Mouse (Mus musculus) gastrocnemius, adult 8-10 months (tissue): ENCODE measurements around the gene 2610008E11Rik. TPM values are rescaled to one million over a fixed set of nuclear protein-coding genes. Genes with fewer than 3 reads are reported as not detected.
"Not testable (repeated sequence)": the region's sequence is repeated elsewhere in the genome, so short reads cannot be mapped to it uniquely, and the experiment has no call there.

Source experiments
- DNase-seq, 2 experiments: peaks; one replicate each; pipeline ENCODE4 v3.0.0; 2022; ENCODE audit warnings: low spot score in 2 of 2
- total RNA-seq, 4 experiments: library from RNA; stranded (reverse); gene quantifications; 2 replicates each; pipeline ENCODE4 v1.2.4; 2022

2610008E11Rik gene
- 10 to 100 TPM in 3 of 4 experiments, 1 to 10 TPM in 1; 9.6 to 12.1 (median 10.8) TPM for total RNA-seq

DNA sequence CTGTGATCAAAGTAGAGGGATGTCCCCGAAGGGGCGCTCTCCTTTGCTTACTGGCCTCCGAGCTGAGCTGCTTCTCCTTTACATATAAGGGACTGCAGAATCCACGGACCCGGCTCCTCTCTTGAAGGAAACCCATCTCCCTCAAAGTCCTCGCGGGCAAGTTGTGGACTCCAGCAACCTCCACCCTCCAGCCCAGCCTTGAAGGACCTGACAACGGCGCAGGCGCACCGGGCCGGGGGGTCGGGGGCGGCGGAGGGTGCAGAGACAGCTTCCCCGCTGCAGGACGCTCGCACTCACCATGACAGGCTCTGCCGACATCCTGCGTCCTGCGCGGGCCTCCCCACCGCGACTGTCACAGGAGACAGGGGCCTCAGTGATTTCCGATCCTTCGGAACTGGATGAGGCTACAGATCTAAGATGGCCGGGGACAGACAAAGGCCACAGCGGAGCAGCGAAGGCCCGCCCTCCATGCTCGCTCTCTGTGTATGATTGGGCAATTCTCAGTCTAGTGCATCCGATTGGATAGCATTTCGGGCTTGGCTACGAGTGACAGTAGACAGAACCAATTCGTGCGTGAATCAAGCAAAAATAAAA is at the start of gene 2610008E11Rik:
Gene 2610008E11Rik (minus strand): TSS at position 440 of the 594 bp plus-strand sequence.
- DNase-seq: peak; percentile 91

DNA sequence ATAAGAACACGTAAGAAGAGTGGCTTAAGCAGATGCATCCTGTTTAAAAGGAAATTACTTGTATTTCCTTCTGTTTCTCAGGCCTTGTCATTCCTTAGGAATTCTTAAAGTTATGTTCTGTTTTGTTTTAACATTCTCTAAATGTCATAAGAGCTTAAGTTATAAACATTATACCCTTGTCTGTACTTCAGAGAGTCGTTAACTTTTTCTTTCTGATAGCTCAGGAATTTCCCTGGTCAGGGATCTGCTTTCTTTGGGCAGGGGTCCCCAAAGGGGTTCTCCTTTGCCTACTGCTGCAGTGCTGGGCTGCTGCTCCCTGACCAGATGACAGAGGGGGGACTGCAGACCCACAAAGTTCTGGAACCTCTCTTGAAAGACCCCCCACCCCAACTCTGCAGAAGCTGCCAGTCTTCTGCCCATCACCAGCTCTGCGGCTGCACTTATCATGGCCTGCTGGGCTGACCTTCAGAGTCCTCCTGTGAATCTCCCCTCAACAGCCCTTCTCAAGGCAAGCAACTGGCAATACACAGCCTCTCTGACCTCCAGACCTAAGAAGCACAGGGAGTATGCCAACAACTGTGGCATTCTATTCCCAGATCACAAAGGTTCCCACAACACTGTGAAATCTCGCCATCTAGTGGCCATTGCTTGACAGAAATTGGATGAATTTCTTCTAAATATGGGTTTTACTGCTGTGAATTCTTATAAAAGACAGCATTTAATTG is 18.9 kb upstream of the 2610008E11Rik start:
- DNase-seq: no peak

DNA sequence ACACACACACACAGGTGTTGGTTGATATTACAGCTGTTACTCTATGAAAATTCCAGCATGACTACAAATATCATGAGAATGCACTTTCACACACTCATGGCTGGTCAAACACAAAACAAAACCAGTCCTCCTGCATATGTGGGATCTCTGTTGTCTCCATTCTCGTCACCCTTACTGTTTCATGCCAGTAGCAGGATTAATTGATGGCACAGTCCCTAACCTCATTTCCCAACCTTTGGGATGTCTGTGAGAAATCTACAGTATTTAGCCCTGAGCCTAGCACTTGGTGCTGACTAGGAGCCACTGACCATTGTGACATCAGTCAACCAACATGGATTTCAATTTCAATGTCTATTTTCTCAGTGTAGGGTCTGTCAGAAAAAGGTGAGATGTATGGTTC is 17.7 kb upstream of the 2610008E11Rik start:
- DNase-seq: no peak

DNA sequence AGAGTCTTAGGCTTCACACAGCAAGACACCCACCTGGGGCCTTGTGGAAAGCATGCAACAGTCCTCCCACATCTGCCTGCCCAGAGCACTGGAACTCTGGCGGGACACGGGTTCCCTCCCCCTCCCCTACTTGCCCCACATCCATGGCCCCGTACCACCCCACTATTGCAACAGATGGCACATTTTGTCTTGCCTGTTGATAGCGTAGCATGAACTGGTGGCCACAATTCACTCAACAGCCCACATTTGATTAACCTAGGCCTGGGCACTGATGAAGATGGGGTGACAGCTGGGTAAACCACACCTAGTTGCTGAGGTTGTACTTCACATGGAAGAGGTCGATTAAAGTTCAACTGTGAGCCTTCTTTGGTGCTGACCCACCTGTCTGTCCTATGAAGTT is 13.1 kb upstream of the 2610008E11Rik start:
- no peak for DNase-seq

DNA sequence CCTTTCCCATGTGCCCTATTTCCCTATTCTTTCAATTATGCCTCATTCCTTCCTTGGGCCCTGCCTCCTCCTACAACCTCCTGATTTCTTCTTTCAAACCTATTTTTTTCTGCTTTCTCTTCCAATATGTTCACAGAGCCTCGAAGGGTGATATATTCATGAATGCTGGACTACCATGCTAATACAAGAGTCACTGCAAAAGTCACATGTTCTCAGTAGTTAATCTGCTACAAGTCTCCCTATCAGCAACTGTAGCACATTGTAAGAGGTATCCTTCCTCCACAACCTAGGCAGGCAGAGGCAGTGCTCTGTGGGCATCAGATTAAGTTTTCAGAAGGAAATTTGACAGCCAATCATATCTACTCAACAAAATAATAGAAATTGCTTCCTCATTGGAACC is 11.8 kb upstream of the 2610008E11Rik start:
- no peak for DNase-seq

GRCm38 (mm10) chr10:79107531-79107930 is 10.1 kb upstream of the 2610008E11Rik start:
- DNase-seq: no peak

DNA sequence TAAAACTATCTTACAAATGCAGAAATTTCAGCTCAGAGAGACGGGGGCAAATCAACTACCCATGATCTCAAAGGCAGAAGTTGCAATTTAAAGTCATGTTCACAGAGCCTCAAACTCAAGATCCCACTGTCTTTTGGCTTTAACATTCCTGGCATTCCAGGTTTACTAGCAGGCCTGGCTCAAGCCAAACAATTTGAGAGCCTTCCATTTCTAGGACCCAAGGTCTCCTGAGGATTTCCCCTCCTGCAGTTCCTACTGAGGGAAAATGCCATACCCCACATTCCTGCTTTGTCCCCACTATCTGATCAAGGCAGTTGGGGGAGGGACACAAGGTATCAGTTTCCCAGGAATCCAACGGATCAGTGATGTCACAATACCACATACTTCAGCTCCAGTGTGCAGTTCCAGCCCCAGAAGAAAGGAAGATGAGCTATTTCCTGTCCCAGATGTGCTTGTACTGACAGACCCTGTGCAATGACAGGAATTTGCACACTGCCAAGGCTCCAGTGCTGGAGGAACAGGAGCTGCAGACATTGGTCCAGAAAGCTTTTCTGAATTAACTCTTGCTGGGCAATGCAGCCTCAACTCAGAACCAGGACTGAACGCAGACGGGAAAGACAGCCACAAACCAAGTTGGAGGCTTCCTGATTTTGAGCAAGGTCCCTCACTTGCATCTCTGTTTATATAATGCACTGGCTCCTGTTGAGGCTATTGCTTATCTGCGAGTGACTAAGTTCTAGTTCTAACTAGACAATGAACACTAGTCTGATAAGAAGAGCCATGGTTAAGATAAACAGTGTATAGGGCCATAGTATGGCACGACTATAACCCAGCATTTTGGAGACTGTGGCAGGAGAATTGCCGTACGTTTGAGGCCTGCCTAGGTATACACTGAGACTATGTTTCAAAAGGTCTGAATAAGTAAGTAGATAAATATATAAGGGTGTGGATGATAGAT is 9.2 kb upstream of the 2610008E11Rik start:
- no peak for DNase-seq

DNA sequence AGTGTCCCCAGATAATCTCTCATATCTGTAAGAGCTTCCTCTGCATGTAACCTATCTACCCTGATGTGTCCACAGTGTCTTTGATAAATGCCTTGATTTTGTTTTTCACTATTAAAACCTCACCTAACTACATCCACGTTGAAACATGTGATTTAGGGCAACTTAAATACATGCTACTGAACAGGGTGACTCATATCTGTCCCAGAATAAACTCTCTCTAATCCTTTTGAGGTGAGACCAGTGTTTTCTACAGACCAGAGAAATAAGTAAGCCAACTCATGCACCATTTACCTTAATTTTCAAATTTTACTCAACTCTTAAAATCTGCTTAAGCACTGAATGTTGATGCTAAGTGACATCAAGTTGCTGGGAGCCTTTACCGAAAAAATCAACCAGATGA is 694 bp downstream of the 2610008E11Rik start:
- no peak for DNase-seq

GRCm38 (mm10) chr10:79091731-79092130 is 5.7 kb downstream of the 2610008E11Rik start:
- no peak for DNase-seq

DNA sequence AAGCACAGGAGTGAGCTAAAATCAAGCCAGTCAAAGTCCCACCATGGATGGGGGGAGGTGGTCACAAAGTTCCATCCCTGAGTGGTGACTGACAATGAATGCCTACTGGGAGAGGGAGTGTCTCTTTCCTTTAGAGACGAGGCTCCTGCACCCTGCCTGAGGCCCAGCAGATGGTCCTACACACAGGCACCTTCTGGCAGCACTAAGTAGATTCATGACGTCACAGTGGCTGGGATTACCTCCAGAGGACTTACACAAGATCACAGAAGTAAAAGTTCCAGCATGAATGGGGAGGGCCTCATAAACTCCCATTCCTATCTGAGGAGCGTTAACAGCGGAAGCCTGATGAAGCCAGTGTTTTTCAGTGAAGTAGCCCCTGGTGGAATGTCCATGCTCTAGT is 8.4 kb downstream of the 2610008E11Rik start:
- no peak for DNase-seq

DNA sequence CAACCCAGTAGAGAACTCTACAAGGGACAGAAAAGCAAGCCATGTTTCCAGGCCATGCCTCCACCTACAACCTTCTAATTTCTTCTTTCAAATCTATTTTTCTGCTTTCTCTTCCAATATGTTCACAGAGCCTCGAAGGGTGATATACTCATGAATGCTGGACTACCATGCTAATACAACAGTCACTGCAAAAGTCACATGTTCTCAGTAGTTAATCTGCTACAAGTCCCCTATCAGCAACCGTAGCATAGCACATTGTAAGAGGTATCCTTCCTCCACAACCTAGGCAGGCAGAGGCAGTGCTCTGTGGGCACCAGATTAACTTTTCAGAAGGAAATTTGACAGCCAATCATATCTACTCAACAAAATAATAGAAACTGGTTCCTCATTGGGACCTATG is 10.8 kb downstream of the 2610008E11Rik start:
- DNase-seq: no peak

DNA sequence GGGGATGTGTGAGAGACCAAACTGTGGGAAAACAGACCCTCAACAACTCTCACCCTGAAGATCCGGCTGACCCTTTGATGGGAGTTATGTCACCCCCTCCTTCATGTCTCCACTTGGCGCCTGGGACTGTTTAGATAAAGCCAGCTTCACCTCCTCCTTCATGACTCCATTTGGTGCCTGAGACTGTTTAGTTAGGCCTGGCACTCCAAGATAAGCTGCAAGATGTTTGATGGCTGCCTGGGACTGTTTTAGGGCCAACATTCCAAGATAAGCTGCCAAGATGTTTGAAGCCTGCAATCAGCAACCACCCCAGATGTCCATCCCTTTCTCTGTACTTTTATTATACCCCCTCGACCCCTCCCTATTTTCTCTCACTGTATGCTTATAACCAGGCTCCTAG is 40.0 kb downstream of the 2610008E11Rik start:
- not testable (repeated sequence) for DNase-seq

GRCm38 (mm10) chr10:79042457-79042856 is 54.9 kb downstream of the 2610008E11Rik start:
- DNase-seq: not testable (repeated sequence)

- no peak for DNase-seq
These were observed 69.0 kb downstream of the 2610008E11Rik start, which contains the start of gene Olfr57 for GRCm38 (mm10) chr10:79028441-79028840. Gene Olfr57 (plus strand): TSS chr10:79028741.

Other genes starting within 250 kb of the 2610008E11Rik start
- not detected for gene Olfr1356, start 245.4 kb downstream of the 2610008E11Rik start, total RNA-seq
- not detected for gene Olfr1355, start 222.1 kb downstream of the 2610008E11Rik start, total RNA-seq
- not detected for gene Olfr1354, start 184.4 kb downstream of the 2610008E11Rik start, total RNA-seq
- not detected for gene Olfr8, start 147.0 kb downstream of the 2610008E11Rik start, total RNA-seq
- gene Olfr1353, start 134.3 kb downstream of the 2610008E11Rik start, total RNA-seq: not detected
- not detected for gene Olfr1352, start 116.5 kb downstream of the 2610008E11Rik start, total RNA-seq
- gene Olfr1351, start 85.1 kb downstream of the 2610008E11Rik start, total RNA-seq: not detected
- gene Olfr57, start 68.9 kb downstream of the 2610008E11Rik start, total RNA-seq: not detected
- gene Vmn2r80, start 51.2 kb upstream of the 2610008E11Rik start, total RNA-seq: not detected
- not detected for gene Vmn2r81, start 150.1 kb upstream of the 2610008E11Rik start, total RNA-seq